Mouse (Mus musculus): ENCODE data around the gene Olfr466.

DNA sequence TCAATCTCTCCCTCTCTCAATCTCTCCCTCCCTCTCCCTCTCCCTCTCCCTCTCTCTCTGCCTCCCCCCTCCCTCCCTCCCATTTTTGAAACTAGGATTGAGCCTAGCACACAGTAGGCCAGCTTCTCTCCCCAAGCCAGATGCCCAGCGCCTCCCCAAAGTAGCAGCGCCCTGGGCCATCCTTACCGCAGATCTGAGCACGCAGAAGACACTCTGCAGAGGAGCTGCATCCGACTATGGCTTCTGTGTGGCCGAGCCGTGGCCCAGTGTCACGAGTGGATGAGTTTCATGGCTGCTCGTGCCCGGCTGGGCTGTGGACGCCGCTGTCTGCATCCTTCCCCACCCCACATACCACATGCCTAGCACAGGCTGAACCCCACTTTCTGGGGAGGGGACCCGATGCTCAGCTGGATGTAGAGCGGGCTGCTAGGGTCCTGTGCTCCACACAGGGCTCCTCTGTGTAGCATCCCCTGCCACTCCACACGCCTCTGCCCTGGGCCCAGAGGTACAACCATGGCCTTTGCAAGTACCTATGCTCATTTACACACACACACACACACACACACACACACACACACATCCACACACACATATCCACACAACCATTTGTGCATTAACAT lies 26.5 kb downstream of the Olfr466 start:
- TF ChIP-seq CTCF (conservative IDR thresholded peaks at IDR 0.05; ENCODE audit: low read length) (no peak), POU5F1 (IDR thresholded peaks at IDR 0.05; ENCODE audit: borderline replicate concordance, low read length) (no peak)

Data from E14TG2a.4 (cell line).